Mouse (Mus musculus) embryo, embryonic 10.5 days (tissue): ENCODE results near the gene Il6st.

Source experiments
- DNase-seq: peaks from one replicate; pipeline ENCODE4 v3.0.0-alpha.2; 2015; ENCODE audit warnings: low spot score

Gene Il6st

GRCm38 (mm10) chr13:112482525-112482924, 18.7 kb downstream of the Il6st start:
- DNase-seq = no peak

GRCm38 (mm10) chr13:112483015-112483414, 19.1 kb downstream of the Il6st start:
- no peak for DNase-seq

- DNase-seq = no peak
Measured at GRCm38 (mm10) chr13:112486236-112486635, 22.4 kb downstream of the Il6st start.

- DNase-seq = no peak
Measured at GRCm38 (mm10) chr13:112486676-112487075, 22.8 kb downstream of the Il6st start.

- no peak for DNase-seq
Measured at GRCm38 (mm10) chr13:112490036-112490435, 26.2 kb downstream of the Il6st start.

- DNase-seq = no peak
Measured at GRCm38 (mm10) chr13:112491636-112492284, 27.9 kb downstream of the Il6st start.

GRCm38 (mm10) chr13:112492285-112492678, 28.4 kb downstream of the Il6st start:
- no peak for DNase-seq

GRCm38 (mm10) chr13:112494590-112494989, 30.7 kb downstream of the Il6st start:
- DNase-seq = no peak

- DNase-seq = no peak
Measured at GRCm38 (mm10) chr13:112500027-112500426, 36.2 kb downstream of the Il6st start.

GRCm38 (mm10) chr13:112500466-112500865, 36.6 kb downstream of the Il6st start:
- DNase-seq = no peak

GRCm38 (mm10) chr13:112503846-112504245, 40.0 kb downstream of the Il6st start:
- DNase-seq = no peak

- no peak for DNase-seq
Measured at GRCm38 (mm10) chr13:112505436-112505835, 41.6 kb downstream of the Il6st start.

- no peak for DNase-seq
Measured at GRCm38 (mm10) chr13:112506766-112507165, 42.9 kb downstream of the Il6st start.

- no peak for DNase-seq
Measured at GRCm38 (mm10) chr13:112507691-112508090, 43.8 kb downstream of the Il6st start.

GRCm38 (mm10) chr13:112508487-112508886, 44.6 kb downstream of the Il6st start:
- no peak for DNase-seq

GRCm38 (mm10) chr13:112509465-112509864, 45.6 kb downstream of the Il6st start:
- peak; percentile 85 for DNase-seq

- no peak for DNase-seq
Measured at GRCm38 (mm10) chr13:112510437-112511212, 46.8 kb downstream of the Il6st start.

- DNase-seq = no peak
Measured at GRCm38 (mm10) chr13:112511261-112511660, 47.4 kb downstream of the Il6st start.

GRCm38 (mm10) chr13:112511810-112512209, 47.9 kb downstream of the Il6st start:
- DNase-seq = no peak

- DNase-seq = no peak
Measured at GRCm38 (mm10) chr13:112512824-112513223, 49.0 kb downstream of the Il6st start.

- DNase-seq = no peak
Measured at GRCm38 (mm10) chr13:112514546-112514945, 50.7 kb downstream of the Il6st start.

- DNase-seq = no peak
Measured at GRCm38 (mm10) chr13:112522261-112522660, 58.4 kb downstream of the Il6st start.

GRCm38 (mm10) chr13:112522896-112523295, 59.0 kb downstream of the Il6st start:
- DNase-seq = no peak
